Mouse (Mus musculus) retina, postnatal 1 day (tissue): ENCODE measurements around the gene Gcm1.

Experiments
- DNase-seq: peaks from one replicate; pipeline ENCODE4 v3.0.0-alpha.2; 2012

The Gcm1 gene

GRCm38 (mm10) chr9:78103965-78104560 lies 52.3 kb downstream of the Gcm1 start:
- DNase-seq = no peak

GRCm38 (mm10) chr9:78104973-78105372 lies 53.2 kb downstream of the Gcm1 start:
- no peak for DNase-seq

DNA sequence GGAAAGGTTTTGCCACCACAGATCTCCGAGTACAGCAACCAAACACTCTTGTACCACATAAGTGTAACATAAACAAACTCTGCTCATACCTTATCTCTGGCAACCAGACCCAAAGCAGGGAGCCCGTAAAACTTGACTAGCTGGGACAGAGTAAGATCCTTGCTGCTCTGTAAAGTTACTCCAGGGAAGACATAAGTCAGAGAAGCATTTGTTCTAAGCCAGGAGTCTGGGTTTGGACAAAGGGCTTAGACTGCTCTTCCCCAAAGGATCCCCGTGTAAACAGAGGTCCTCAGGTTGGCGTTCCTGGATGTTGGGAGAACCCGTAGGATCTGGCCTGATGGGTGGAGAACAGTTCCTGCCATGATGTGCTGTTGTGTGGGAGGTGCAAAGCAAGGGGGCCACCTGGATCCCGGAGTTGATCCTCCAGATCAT lies 53.8 kb downstream of the Gcm1 start:
- no peak for DNase-seq

DNA sequence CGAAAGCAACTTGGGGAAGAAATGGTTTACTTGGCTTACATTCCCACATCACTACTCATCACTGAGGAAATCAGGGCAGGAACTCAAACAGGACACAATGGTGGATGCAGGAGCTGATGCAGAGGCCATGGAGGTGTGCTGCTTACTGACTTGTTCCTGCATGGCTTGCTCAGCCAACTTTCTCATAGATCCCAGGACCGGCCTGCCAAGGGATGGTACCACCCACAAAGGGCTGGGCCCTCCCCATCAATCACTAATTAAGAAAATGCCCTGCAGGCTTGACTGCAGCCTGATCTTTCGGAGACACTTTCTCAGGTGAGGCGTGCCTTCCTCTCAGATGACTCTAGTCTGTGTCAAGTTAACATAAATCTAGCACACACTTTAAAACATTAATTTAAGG lies 55.1 kb downstream of the Gcm1 start:
- no peak for DNase-seq

GRCm38 (mm10) chr9:78107582-78107911 lies 55.8 kb downstream of the Gcm1 start:
- DNase-seq = no peak

DNA sequence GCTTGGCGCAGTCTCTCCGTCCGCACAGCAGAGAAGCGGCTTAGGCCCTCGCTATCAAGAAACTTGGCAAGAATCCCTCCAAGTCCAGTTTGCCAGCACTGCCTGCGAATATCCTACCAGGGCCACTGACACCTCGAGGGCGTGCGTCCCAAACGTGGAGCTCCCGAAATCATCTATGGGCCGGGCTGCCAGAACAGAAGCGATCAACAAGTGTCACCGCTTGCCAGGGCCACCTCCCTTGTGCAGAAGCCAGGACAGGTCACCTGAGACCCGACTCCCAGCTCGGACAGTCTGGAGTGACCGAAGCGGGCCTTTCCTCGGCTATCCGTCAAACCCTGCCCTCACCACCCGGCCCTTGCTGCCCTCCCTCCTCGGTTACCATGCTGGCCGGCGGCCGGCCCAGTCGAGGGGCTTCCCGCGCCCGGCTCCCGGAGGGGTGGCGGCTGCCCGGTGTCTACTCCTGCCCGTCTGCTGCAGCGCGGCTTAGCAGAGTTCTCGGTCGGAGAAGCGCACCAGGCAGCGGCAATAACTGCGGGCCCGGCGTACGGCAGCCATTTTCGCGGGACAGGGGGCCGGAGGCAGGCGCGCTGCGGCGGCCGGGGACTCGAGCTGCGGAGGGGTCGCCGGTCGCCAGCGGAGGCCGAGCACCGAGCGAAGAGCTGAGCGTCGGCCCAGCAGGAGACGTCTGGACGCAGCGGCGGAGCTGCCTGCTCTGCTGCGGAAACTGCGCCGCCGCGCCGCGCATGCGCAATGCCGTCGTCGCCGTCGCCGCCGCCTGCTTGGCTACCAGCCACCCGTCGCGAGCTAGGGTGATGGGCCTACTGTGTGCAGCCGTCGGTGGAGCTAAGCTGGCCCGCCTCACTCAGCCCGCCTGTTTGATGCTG lies 56.4 kb downstream of the Gcm1 start:
- DNase-seq = peak; percentile 91

- DNase-seq = peak; percentile 98
These were observed 57.1 kb downstream of the Gcm1 start, which contains the start of the genes Fbxo9 and Ick for GRCm38 (mm10) chr9:78108796-78109239. Fbxo9 (minus strand) TSS chr9:78109065. Ick (plus strand) TSS chr9:78109192.

DNA sequence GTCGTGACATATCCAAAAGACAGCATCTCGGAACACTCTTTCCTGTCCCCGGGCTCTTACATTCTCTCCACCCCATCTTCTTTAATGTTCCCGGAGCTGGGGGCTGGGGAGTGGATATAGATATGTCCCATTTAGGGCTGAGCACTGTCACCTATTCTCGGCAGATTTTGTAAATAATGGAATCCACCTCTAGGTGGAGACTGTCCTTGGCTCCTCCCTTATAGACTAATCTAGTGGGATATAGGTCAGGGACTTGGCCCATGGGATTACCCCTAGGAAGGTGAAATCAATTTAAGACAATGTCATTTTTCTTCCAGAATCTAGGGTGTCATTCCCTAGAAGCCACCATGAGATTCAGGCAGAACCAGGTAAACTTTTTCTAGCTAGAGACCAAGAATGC lies 57.9 kb downstream of the Gcm1 start:
- peak; percentile 59 for DNase-seq

- DNase-seq = no peak
These were observed 59.7 kb downstream of the Gcm1 start for GRCm38 (mm10) chr9:78111456-78111855.

GRCm38 (mm10) chr9:78112770-78113537 lies 61.2 kb downstream of the Gcm1 start:
- peak; percentile 95 for DNase-seq

DNA sequence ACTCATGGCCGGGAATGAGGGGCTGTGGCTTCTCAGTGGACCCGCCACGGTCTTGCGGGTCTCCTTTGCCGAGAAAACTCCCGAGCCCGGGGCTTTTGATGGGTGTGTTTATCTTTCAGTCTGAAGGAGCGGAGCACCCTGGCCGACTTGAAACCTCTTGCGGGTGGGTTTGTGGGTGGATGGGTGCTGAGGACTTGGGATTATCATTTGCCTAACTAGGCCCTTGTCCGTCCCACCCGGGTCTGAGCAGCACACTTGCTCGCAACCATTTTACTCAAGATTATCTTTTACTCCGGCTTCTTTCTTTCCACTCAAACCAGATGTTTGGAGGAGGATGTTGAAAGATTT lies 61.8 kb downstream of the Gcm1 start:
- DNase-seq = no peak
